Mouse (Mus musculus) brain, embryonic 18.5 days (tissue): ENCODE measurements around the gene Fcho2.

ENCODE experiments used
- DNase-seq: peaks from one replicate; pipeline ENCODE4 v3.0.0-alpha.2; 2012; ENCODE audit warnings: low read depth, low spot score

Gene Fcho2

GRCm38 (mm10) chr13:98710655-98711054 lies 104.6 kb downstream of the Fcho2 start:
- no peak for DNase-seq

- DNase-seq = no peak
These were observed 105.0 kb downstream of the Fcho2 start for GRCm38 (mm10) chr13:98710236-98710635.

DNA sequence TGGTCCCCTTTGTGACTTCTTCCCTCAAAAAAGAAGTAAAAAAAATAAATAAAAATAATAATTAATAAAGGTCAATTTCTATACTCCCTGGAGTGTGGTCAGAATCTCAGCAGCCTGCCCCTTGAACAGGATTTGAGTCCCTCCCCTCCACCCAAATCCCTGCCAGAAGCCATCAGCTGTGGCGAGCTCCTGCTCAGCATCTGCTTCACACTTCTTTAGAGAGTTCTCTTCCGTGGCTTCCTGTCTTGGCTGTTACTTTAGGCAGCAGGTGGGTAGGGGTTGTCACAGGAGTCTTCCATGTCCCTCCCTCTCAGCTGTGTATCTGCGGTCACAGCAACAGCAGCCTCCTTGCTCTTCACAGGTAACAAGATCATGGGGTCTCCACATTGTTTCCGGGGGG lies 109.7 kb downstream of the Fcho2 start:
- no peak for DNase-seq

DNA sequence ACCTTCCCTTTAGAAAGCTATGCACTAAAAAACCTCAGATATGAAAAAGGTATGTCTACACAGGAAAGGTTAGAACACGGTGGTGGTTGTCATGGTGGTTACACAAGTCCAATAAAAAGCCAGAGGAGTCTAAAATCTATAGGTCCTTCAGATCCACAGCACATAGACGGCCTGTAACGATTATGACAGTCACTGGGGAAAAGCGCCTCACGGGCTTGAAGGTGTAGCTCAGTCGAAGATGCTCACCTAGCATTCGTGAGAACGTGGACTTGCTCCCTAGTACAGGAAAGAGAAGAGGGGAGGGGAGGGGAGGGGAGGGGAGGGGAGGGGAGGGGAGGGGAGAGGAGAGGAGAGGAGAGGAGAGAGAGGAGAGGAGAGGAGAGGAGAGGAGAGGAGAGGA lies 111.5 kb downstream of the Fcho2 start:
- DNase-seq = no peak

- no peak for DNase-seq
These were observed 112.9 kb downstream of the Fcho2 start for GRCm38 (mm10) chr13:98702361-98702760.

- no peak for DNase-seq
These were observed 114.0 kb downstream of the Fcho2 start for GRCm38 (mm10) chr13:98701309-98701675.

DNA sequence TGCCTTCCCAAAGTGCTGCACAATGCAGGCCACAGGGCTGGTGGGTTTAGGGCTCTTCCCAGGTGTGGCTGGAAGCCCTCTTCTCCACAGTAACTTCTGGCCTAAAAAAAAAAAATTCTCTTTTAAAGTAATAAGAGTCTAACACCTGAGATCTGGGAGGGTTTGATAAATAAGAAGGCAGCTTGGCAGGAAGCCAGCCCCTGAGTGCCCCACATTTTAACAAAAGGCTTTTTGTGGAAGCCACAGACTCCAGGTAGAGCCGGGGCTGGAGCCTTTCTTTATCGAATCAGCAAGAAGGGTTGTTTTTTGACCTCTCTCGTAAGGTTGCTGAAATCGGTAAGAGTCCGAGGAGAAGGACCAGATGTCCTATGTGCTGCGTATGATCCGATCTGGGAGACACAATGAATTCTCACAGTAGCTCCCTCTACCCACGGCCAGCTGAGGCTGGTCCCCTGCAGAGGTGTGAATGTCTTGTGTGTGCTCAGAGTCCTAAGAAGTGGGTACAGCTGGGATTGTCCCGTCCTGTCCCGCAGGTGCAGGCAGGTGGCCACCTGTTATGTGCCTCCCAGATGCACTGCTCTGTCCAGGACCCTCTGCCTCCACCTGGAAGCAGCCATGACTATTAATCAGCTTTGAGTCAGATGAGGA lies 114.5 kb downstream of the Fcho2 start:
- no peak for DNase-seq

DNA sequence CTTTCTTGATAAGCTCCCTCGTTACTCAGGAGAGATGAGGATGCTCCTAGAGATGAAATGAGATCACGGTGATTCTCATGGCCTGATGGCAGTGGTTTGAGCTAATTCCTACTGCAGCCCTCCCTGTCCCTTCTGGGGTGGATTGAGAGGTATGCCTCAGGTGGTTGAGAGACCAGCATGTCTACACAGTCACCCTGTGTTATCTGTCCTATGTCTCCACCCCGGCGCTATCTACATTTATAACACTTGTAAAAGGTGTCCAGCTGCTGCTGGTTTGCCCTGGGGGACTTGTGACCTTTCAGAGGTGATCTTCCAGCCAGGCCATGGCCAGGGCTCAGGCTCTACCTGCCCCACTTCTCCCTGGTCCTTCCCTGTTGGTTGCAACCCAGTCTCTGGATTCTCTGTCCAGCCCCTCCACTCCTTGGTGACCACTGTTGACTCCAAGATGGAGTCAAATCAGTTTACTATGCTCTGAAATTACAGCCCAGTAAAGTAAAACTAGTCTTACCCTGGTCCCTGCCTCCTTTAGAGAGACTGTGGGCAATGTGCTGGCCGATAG lies 115.2 kb downstream of the Fcho2 start:
- no peak for DNase-seq

- DNase-seq = no peak
These were observed 116.1 kb downstream of the Fcho2 start for GRCm38 (mm10) chr13:98699051-98699744.

DNA sequence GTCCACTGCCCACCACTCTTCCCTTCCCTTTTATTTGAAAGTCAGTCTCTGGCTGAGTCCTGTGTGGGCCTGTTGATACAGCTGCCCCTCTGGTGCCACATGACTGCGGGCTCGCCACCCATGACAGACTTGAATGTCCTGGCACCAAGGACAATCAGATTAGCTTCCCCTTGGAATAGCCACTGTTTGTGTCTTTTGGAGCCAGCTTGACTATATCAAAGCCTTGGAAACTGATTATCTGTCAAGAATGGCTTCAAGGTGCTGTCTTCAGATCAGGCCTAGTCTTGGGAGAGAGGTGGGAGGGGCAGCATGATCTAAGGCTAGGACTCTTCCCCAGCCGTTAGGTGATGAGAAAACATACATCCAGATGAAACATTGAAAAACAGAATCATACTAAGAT lies 118.5 kb downstream of the Fcho2 start:
- no peak for DNase-seq

DNA sequence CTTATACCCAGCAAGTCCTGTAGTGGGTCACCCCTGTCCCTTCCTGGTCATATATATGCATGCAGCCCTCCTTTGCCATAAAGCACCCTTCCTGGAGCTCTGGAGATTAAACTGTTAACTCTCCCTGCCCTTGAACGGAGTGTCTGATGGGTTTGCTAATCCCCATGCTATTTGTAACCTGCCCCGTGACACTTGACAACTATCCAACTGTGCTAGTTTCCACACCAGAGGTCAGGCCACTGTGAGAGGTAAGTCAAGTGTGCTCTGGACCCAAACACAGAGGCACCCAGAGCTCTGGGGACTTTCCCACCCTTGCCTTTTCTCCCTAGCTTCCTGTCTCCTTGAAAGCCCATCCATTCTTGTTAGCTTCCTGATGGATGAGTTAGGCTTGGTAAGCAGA lies 119.7 kb downstream of the Fcho2 start:
- no peak for DNase-seq

GRCm38 (mm10) chr13:98694773-98695314 lies 120.4 kb downstream of the Fcho2 start, which contains the start of gene Tmem171:
Gene Tmem171 (minus strand): TSS chr13:98694834.
- no peak for DNase-seq

DNA sequence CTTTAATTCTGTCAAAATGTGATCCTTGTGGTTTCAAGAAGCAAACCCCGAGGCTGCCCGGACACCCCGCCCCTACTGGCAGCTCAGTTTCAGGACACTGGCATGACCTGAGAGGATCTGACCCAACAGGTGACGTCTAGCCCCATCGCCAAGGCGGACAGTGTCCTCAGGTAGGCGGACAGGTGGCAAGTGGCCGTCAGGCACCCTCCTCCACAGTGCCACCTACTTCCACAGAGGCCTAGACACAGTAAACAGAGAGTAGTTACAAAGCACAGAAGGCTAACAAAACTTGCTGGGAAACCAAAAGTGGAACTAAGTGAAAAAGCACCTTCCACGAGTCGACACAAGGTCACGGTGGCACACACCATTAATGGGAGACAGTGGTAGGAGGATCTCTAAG lies 121.9 kb downstream of the Fcho2 start:
- DNase-seq = no peak

GRCm38 (mm10) chr13:98691956-98692515 lies 123.2 kb downstream of the Fcho2 start:
- DNase-seq = no peak

- DNase-seq = no peak
These were observed 124.4 kb downstream of the Fcho2 start for GRCm38 (mm10) chr13:98690886-98691285.

GRCm38 (mm10) chr13:98689605-98690290 lies 125.5 kb downstream of the Fcho2 start:
- DNase-seq = no peak

DNA sequence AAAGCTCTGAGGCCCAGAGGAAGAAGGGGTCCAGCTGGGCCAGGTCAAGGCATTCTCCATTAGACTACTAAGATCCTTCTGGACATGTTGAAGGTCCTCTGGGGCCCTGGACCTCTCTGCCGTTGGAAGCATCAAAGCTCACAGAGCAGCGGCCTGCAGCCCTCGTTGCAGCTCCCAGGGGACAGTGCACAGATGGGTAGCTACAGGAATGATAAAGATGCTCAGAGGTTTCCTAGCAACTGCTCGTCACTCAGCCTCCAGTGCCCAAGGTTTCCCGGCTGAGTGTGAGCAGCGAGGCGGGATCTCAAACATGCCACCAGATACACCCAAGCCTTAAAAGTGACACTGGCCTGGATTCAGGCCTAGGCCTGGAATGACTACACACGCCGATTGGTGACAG lies 127.3 kb downstream of the Fcho2 start:
- DNase-seq = peak; percentile 3

- DNase-seq = no peak
These were observed 130.9 kb downstream of the Fcho2 start for GRCm38 (mm10) chr13:98684144-98684900.

GRCm38 (mm10) chr13:98683412-98683811 lies 131.8 kb downstream of the Fcho2 start:
- DNase-seq = no peak

- no peak for DNase-seq
These were observed 134.7 kb downstream of the Fcho2 start for GRCm38 (mm10) chr13:98680470-98681060.

DNA sequence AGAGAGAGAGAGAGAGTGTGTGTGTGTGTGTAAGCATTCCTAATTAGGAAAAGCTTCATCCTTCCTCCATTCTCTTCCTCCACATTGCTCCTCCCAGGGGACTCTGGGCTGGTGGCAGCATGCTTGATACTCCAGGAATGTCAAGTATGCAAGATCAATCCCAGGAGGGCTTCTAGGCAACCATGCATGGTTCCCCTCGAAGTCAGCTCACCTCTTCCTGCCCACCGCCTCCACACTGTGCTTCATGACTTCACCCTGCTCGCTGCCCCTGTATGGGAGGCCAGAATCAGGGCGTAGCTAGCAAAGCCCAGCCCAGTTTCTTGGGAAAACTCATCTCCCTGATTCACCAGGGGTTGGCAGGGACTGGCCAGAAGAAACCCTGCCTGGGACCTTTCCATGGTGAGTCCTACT lies 135.6 kb downstream of the Fcho2 start:
- DNase-seq = no peak
